Mouse (Mus musculus) CH12.LX (cell line): ENCODE data around the gene Dna2.

Experiments used
- EP300 ChIP-seq: IDR thresholded peaks from 2 replicates; pipeline ENCODE4 v1.6.1; 2011; ENCODE audit warnings: low read length, improper control_type of control experiment
- KAT2A ChIP-seq: IDR thresholded peaks from 2 replicates; pipeline ENCODE4 v1.6.1; 2012; ENCODE audit warnings: low read length, improper control_type of control experiment, inconsistent platforms; ENCODE audit not compliant: insufficient replicate concordance
- SIN3A ChIP-seq: IDR thresholded peaks from 2 replicates; pipeline ENCODE4 v1.6.1; 2012; ENCODE audit warnings: low read length, improper control_type of control experiment, inconsistent platforms
- USF1 ChIP-seq: IDR thresholded peaks from 2 replicates; pipeline ENCODE4 v1.6.1; 2014; ENCODE audit warnings: low read depth, mild to moderate bottlenecking, inconsistent platforms, low read length, improper control_type of control experiment

GRCm38 (mm10) chr10:62948551-62948950 is 1.7 kb downstream of the Dna2 start:
- TF ChIP-seq KAT2A = no peak
- TF ChIP-seq USF1 = no peak
- no peak for TF ChIP-seq SIN3A
- TF ChIP-seq EP300 = no peak
